Mouse (Mus musculus) hindbrain, embryonic 10.5 days (tissue): ENCODE measurements around the gene Vmn1r15. TPM values are rescaled to one million over a fixed set of nuclear protein-coding genes. Genes with fewer than 3 reads are reported as not detected.

ENCODE experiments used
- DNase-seq: peaks from one replicate; pipeline ENCODE4 v3.0.0-alpha.2; 2017; ENCODE audit warnings: low spot score
- H3K27ac ChIP-seq: fragments of 300-500 bp; sonication (generic); 2 replicates; pipeline ENCODE4 v1.5.1; 2016; ENCODE audit warnings: mild to moderate bottlenecking, moderate library complexity
- H3K27me3 ChIP-seq: fragments of 300-500 bp; sonication (generic); 2 replicates; pipeline ENCODE4 v1.6.1; 2016; ENCODE audit warnings: mild to moderate bottlenecking; ENCODE audit not compliant: poor library complexity, insufficient read depth, severe bottlenecking
- H3K36me3 ChIP-seq: fragments of 300-500 bp; sonication (generic); 2 replicates; pipeline ENCODE4 v1.6.1; 2016; ENCODE audit warnings: mild to moderate bottlenecking, moderate library complexity
- H3K4me1 ChIP-seq: fragments of 300-500 bp; sonication (generic); replicated peaks from 2 replicates; pipeline ENCODE4 v1.6.1; 2016; ENCODE audit warnings: mild to moderate bottlenecking
- H3K4me3 ChIP-seq: fragments of 300-500 bp; sonication (generic); 2 replicates; pipeline ENCODE4 v1.5.1; 2016; ENCODE audit warnings: mild to moderate bottlenecking, moderate library complexity
- H3K9me3 ChIP-seq: fragments of 300-500 bp; sonication (generic); 2 replicates; pipeline ENCODE4 v1.6.1; 2016; ENCODE audit warnings: mild to moderate bottlenecking, moderate library complexity
- WGBS: fragments of 180-500 bp; shearing (Covaris S2); methylation state at CpG from one replicate; pipeline ENCODE4 v1.1.7; 2016; 5-methylcytosine and 5-hydroxymethylcytosine counted together
- polyA plus RNA-seq: library from polyadenylated mRNA; unstranded; fragments of >200 nt; fragmentation: Nextera tagmentation; extraction: Ambion mirVana; gene quantifications from 2 replicates; pipeline ENCODE4 v1.2.1, GENCODE M21; 2016

Gene Vmn1r15
- polyA plus RNA-seq, result not detected in 2 replicates

- no peak within 1 kb of the TSS for H3K4me3 ChIP-seq
- 79% methylated on average over 1 of the region's 1 CpGs for WGBS
These were observed at the start of gene Vmn1r15 for GRCm38 (mm10) chr6:57257652-57258051. Vmn1r15 (plus strand) TSS chr6:57257952.

GRCm38 (mm10) chr6:57231386-57231785, 26.4 kb upstream of the Vmn1r15 start, which contains the start of gene Vmn1r14:
Vmn1r14 (plus strand) TSS chr6:57231686.
- H3K27ac ChIP-seq, result no peak within 1 kb of the TSS
- WGBS, result 95% methylated on average over 3 of the region's 3 CpGs
- H3K4me3 ChIP-seq, result no peak within 1 kb of the TSS
- H3K9me3 ChIP-seq, result no peaks in the 10 kb centered on the region
- H3K27me3 ChIP-seq, result no peaks in the 10 kb centered on the region
- no peaks in the 10 kb centered on the region for H3K4me1 ChIP-seq
- DNase-seq, result no peak
- H3K36me3 ChIP-seq, result no peaks in the 10 kb centered on the region

More at GRCm38 (mm10) chr6:57257652-57258051, at the start of gene Vmn1r15:
- Histone ChIP-seq H3K27ac (no peak within 1 kb of the TSS), H3K36me3 (no peaks in the 10 kb centered on the region), H3K9me3 (no peaks in the 10 kb centered on the region), H3K4me1 (no peaks in the 10 kb centered on the region), H3K27me3 (no peaks in the 10 kb centered on the region)
- no peak for DNase-seq

GRCm38 (mm10) chr6:57260990-57261389, 3.2 kb downstream of the Vmn1r15 start:
- Histone ChIP-seq H3K36me3 (no peaks in the 10 kb centered on the region), H3K27me3 (no peaks in the 10 kb centered on the region), H3K4me3 (no peak overlapping the region), H3K4me1 (no peaks in the 10 kb centered on the region), H3K9me3 (no peaks in the 10 kb centered on the region), H3K27ac (no peak overlapping the region)
- 88% methylated on average over 2 of the region's 2 CpGs for WGBS
- DNase-seq, result no peak

GRCm38 (mm10) chr6:57271881-57272280, 14.1 kb downstream of the Vmn1r15 start:
- DNase-seq, result no peak
- 72% methylated on average over 3 of the region's 3 CpGs for WGBS
- H3K27ac ChIP-seq, result no peak overlapping the region

GRCm38 (mm10) chr6:57272517-57272916, 14.8 kb downstream of the Vmn1r15 start:
- H3K4me3 ChIP-seq, result no peak overlapping the region
- no peak for DNase-seq
- no peaks in the 10 kb centered on the region for H3K27me3 ChIP-seq
- no peak overlapping the region for H3K27ac ChIP-seq
- H3K36me3 ChIP-seq, result no peaks in the 10 kb centered on the region
- no peaks in the 10 kb centered on the region for H3K4me1 ChIP-seq
- no peaks in the 10 kb centered on the region for H3K9me3 ChIP-seq

More at GRCm38 (mm10) chr6:57271881-57272280, 14.1 kb downstream of the Vmn1r15 start:
- Histone ChIP-seq H3K4me1 (no peaks in the 10 kb centered on the region), H3K36me3 (no peaks in the 10 kb centered on the region), H3K9me3 (no peaks in the 10 kb centered on the region), H3K27me3 (no peaks in the 10 kb centered on the region), H3K4me3 (no peak overlapping the region)

GRCm38 (mm10) chr6:57278952-57279351, 21.2 kb downstream of the Vmn1r15 start:
- DNase-seq, result no peak
- Histone ChIP-seq H3K4me1 (no peaks in the 10 kb centered on the region), H3K27me3 (no peaks in the 10 kb centered on the region), H3K4me3 (no peak overlapping the region), H3K36me3 (no peaks in the 10 kb centered on the region), H3K27ac (no peak overlapping the region), H3K9me3 (no peaks in the 10 kb centered on the region)

Other genes starting within 250 kb of the Vmn1r15 start
- gene Vmn1r7, start 232.6 kb upstream of the Vmn1r15 start, polyA plus RNA-seq, result not detected in 2 replicates
- not detected in 2 replicates for gene Vmn1r8, start 225.7 kb upstream of the Vmn1r15 start, polyA plus RNA-seq
- not detected in 2 replicates for gene Vmn1r9, start 191.2 kb upstream of the Vmn1r15 start, polyA plus RNA-seq
- not detected in 2 replicates for gene Vmn1r10, start 148.5 kb upstream of the Vmn1r15 start, polyA plus RNA-seq
- not detected in 2 replicates for gene Vmn1r11, start 124.5 kb upstream of the Vmn1r15 start, polyA plus RNA-seq
- not detected in 2 replicates for gene Vmn1r12, start 101.0 kb upstream of the Vmn1r15 start, polyA plus RNA-seq
- not detected in 2 replicates for gene Vmn1r13, start 54.7 kb upstream of the Vmn1r15 start, polyA plus RNA-seq
- not detected in 2 replicates for gene Vmn1r14, start 26.3 kb upstream of the Vmn1r15 start, polyA plus RNA-seq
- not detected in 2 replicates for gene Vmn1r16, start 71.5 kb downstream of the Vmn1r15 start, polyA plus RNA-seq
- gene Vmn1r17, start 105.8 kb downstream of the Vmn1r15 start, polyA plus RNA-seq, result not detected in 2 replicates
- gene Vmn1r18, start 137.8 kb downstream of the Vmn1r15 start, polyA plus RNA-seq, result not detected in 2 replicates
- not detected in 2 replicates for gene Vmn1r19, start 145.8 kb downstream of the Vmn1r15 start, polyA plus RNA-seq
- not detected in 2 replicates for gene Vmn1r20, start 171.0 kb downstream of the Vmn1r15 start, polyA plus RNA-seq